Mouse (Mus musculus) embryo, embryonic 11 days (tissue): ENCODE measurements around the gene Palm3.
A peak's percentile ranks its signal among the peaks of the same experiment; 100 is the strongest.
"Not testable (repeated sequence)": the region's sequence is repeated elsewhere in the genome, so short reads cannot be mapped to it uniquely, and the experiment has no call there.

Source experiments
- DNase-seq: peaks from one replicate; pipeline ENCODE4 v3.0.0-alpha.2; 2015

Palm3 gene

GRCm38 (mm10) chr8:84021096-84021495 is at the start of gene Palm3:
Palm3 (plus strand) TSS chr8:84021471.
- no peak for DNase-seq

DNA sequence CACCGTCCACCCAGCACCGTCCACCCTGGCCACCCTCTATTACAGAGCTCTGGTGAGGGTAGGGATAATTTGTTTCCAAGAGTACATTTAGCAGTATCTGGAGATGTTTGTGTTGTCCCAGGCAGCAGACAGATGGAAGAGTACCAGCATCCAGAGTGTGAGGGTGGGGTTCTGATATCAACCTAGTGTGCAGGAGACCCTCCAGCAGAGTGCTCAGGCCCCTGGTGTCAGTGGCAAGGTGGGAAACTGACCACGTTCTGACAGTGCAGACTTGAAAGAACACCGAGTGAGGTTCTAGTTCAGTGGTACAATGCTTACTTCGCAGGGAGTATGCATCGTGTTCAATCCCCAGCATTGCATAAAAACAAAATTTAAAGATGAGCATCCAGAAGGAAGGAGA is 49.6 kb upstream of the Palm3 start:
- DNase-seq: no peak

DNA sequence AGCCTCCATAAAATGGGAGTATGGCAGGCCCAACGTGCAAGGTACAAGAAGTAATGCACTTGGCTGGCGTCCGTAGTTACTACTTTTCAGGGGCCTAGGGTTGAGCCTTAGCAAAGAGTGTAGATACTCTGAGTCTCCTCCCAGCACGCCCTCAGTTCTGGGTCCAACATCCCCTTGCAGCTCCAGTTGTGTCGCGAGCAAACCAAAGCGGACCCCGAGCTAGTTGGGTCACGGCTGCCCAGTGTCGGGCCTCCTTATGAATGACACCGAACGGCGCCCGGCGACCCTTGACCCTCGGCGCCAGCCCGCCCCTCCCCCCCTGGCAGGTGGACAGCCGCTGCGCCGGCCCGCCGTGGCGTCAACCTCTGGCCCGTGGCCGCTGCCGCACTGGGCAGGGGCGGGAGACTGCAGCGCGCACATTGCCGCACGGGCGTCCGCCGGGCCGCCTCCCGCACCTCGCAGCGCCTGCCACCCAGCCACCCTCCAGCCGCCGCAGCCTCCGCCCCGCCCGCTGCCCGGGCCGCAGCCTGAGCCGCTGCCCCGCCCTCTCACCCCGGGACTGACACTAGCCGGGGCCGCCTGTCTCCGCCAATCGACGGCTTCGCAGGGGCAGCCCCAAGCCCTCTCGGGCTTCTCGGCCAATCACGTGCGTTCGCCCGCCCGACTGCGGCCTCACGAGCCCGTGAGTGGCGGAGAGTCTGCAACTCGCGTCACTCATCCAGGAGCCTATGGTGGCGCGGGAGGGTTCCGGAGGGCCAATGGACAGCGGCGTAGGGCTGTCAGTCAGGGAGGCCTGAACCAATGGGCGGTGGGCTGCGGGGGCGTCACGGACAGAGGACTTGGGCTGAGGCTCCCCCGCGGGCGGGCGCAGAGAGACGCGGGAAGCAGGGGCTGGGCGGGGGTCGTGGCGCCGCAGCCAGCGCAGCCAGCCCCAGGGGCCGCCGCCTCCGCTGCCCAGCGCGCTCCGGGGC is 48.8 kb upstream of the Palm3 start, which contains the start of gene Prkaca:
Gene Prkaca (plus strand): TSS at position 844 of the 971 bp plus-strand sequence.
- peak; percentile 100 for DNase-seq

DNA sequence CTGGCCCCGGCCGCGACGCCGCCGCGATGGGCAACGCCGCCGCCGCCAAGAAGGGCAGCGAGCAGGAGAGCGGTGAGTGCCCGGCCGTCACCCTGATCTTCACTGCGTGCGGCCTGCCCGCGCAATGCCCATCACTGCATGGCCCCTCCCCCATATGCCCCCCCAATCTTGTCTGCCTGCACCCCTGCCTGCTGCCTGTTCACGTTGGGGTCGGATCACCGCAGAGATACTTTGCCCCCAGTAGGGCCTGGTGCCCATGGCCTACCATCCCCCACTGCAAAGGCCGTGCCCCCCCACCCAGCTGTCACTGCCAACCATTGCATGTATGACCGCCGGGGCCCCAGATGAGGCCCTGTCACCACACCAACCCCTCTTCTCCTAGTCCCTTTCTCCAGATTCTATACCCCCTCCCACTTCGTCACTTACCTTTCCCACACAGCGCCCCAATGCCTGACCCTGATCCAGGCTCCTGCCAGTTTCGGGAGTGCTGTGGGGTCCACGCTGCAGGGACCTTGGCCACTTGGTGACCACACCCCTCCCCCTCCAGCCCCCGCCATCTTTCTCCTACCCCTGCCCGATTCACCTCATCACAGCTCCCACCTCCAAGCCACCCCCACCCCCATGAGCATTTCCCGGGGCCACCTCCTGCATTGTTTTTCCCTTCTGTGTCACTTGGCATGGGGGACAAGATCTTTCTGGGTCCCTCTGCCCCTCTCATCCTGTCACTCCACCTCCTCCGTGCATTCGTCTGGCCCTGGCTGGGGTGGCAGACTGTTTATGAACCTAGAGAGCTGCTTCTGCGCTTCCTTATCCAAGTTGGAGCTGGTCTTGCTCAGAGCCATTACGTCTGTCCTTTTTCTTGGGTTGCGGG is 47.9 kb upstream of the Palm3 start:
- no peak for DNase-seq

GRCm38 (mm10) chr8:83974521-83974920 is 46.8 kb upstream of the Palm3 start:
- no peak for DNase-seq

GRCm38 (mm10) chr8:83976101-83976630 is 45.1 kb upstream of the Palm3 start:
- DNase-seq: no peak

DNA sequence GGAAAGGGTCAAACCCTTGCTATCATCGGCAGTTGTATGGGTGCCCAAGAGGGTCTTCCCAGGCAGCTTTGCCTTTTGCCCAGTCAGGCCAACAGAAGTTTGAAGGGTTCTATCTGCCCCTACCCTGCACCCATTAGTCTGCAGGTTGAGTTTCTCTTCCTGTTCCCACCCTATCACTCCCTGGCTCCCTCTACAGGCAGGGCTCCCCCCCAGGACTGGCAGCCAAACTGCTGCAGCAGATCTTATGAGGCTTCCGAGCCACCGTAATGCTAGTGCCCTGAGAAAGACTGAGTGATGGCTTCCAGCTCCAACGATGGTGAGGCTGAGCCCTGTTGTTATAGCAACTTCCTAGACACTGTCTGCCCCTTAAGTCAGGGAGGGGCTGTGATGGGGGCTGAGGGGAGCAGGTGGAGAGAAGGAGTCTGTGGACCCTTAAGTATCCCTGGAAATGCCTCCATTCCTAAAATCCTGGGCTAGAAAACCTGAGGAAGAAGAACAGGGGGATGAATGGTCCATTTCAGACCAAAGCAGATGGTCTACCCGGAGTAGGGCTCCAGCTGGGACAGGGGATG is 44.4 kb upstream of the Palm3 start:
- DNase-seq: no peak

- no peak for DNase-seq
Measured at GRCm38 (mm10) chr8:83977646-83978045, 43.6 kb upstream of the Palm3 start.

GRCm38 (mm10) chr8:83978200-83978599 is 43.1 kb upstream of the Palm3 start:
- DNase-seq: no peak

DNA sequence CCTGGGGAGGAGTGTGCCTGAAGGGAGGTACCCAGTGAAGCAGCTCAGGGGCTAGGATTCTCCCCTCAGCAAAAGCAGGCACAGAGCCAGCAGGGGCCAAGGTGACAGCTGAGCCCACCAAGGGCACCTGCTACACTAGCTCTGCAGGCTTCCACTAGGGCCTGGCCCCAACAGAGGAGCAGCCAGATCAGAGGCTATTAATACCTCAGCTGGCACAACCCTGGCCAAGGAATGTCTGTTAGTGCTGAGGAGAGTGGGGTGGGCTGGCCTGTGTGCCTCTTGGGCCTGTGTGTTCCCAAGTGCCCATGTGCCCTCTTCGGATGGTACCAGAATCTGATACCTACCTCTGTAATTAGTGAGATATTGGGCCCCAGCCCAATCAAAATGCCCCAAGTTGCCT is 41.0 kb upstream of the Palm3 start:
- DNase-seq: no peak

GRCm38 (mm10) chr8:83980845-83981244 is 40.4 kb upstream of the Palm3 start:
- DNase-seq: no peak

GRCm38 (mm10) chr8:83981533-83981932 is 39.7 kb upstream of the Palm3 start:
- DNase-seq: no peak

GRCm38 (mm10) chr8:83982449-83982848 is 38.8 kb upstream of the Palm3 start:
- no peak for DNase-seq

- DNase-seq: not testable (repeated sequence)
Measured at GRCm38 (mm10) chr8:83983222-83983621, 38.0 kb upstream of the Palm3 start.

GRCm38 (mm10) chr8:83989243-83989642 is 32.0 kb upstream of the Palm3 start:
- no peak for DNase-seq

DNA sequence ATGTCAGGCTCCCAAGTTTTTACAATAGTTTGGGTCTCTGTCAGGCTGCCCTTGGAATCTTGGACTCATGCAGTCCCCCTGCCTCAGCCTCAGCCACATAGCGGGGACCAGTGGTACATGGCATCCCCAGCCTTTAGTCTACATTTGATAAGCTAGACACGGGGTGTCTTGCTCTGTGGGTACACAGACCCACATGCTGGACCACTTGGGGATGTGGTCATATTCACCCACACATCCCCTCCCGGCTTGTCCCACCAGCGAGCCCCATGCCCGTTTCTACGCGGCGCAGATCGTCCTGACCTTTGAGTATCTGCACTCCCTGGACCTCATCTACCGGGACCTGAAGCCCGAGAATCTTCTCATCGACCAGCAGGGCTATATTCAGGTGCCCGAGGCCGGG is 31.1 kb upstream of the Palm3 start:
- DNase-seq: no peak

DNA sequence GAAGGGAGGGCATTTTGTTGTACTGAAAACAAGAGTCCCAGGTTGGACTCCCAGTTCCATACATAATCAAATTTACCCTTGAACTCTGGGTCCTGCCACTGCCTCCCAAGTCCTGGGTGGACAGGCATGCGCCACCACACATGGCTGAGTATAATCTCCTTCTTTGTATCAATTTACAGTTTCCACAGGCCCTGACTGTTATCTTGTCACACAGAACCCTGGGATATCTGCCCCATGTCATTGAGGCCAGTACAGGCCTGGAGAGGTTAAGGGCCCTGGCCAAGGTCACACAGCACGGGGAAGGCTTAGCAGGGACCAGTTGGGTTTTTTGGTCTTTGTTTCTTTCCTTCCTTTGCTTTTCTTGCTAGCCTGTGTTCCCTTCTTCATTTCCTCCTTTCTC is 28.8 kb upstream of the Palm3 start:
- no peak for DNase-seq

DNA sequence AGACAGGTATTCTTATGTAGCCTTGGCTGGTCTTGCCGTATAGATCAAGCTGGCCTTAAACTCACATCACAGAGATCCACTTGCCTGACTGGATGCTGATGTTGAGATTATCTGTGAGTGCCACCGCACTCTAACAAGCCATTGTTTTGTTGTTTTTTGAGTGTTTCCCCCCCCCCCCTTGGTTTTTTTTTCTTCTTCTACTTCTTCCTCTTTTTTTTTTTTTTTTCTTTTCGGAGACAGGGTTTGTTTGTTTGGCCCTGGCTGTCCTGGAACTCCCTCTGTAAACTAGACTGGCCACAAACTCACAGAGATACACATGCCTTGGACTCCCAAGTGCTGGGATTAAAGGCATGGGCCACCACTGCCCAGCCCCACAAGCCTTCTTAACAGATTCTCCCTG is 27.2 kb upstream of the Palm3 start:
- DNase-seq: no peak

DNA sequence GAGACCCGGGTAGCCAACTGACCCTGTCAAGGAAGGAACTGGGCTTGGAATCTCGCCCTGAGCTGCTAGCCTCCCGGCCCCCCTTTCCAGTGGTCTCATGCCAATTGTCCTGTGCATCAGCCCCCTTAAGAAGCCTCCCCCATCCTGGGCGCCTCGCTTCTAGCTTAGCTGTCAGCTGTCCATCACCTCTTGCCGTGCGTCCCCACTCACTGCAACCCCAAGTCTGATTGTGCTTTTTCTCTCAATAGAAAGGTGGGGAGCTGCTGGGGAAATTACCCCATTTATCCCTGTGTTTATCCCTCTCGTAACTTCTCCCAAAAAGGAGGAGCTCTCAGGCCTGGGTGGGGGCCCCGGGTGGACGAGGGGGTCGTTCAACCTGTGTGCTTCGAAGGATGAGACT is 25.3 kb upstream of the Palm3 start:
- DNase-seq: no peak

GRCm38 (mm10) chr8:83996567-83997505 is 24.4 kb upstream of the Palm3 start:
- peak; percentile 95 for DNase-seq

DNA sequence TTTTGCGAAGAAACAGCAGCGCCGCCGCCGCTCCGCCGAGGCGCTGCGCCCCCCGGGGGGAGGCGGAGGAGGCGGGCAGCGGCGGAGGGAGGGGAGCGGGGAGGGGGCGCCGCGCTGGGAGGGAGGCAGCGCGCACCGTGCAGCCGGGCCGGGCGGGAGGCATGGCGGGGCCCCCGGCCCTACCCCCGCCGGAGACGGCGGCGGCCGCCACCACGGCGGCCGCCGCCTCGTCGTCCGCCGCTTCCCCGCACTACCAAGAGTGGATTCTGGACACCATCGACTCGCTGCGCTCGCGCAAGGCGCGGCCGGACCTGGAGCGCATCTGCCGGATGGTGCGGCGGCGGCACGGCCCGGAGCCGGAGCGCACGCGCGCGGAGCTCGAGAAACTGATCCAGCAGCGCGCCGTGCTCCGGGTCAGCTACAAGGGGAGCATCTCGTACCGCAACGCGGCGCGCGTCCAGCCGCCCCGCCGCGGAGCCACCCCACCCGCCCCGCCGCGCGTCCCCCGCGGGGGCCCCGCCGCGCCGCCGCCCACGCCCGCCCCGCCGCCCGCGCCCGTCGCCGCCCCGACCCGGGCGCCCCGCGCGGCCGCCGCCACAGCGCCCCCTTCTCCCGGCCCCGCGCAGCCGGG is 23.6 kb upstream of the Palm3 start, which contains the start of gene Samd1:
Gene Samd1 (plus strand): TSS at position 162 of the 631 bp plus-strand sequence.
- peak; percentile 80 for DNase-seq
